Mouse (Mus musculus): ENCODE measurements at regions not wholly inside any gene's neighbourhood (a gene's known extent, or its start where the extent isn't known, plus 50 kb on each side); places are given as distances from the start of the nearest gene placed in this dataset.

DNA sequence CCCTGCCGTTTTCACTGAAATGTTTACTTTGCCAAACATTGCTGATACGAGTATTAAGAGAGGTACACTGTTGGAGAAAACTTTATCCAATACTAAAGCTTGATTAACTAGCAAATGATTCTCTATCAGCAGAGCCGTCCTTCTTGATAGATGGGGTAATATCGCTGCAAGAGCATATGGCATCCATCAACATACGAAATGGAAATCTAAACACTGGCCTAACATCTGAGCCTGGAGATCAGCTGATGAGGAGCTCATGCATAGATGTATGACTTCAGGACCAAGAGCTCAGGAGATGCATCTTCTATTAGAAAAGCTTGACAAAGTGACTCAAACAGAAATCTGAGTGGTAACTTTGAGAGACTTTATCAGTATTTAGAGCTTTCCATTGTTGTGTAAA is 666.5 kb downstream of the Defb40 start:
- no peak for DNase-seq (ENCODE audit: low spot score in 2 of 2)

DNA sequence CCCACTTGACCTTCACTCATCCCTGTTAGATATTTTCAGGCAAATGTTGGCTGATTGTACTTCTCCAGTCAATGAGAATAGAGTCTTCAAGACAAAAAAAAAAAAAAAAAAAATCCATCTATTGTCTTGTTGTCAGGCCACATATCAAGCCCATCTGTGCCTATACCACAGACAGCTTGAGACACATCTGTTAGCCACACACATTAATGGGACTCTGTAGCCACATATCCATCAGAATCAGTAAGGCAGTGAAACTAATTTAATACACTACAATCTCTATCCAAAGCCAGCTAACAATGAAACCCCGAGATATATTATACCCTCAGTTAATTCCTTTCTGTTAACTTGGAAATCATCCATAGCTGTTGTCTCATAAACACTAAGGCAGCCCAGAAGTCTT is 667.1 kb downstream of the Defb40 start:
- no peak for DNase-seq (ENCODE audit: low spot score in 2 of 2)

GRCm38 (mm10) chr8:18287536-18288237 is 690.4 kb downstream of the Defb40 start:
- no peak for DNase-seq (ENCODE audit: low spot score in 2 of 2)

DNA sequence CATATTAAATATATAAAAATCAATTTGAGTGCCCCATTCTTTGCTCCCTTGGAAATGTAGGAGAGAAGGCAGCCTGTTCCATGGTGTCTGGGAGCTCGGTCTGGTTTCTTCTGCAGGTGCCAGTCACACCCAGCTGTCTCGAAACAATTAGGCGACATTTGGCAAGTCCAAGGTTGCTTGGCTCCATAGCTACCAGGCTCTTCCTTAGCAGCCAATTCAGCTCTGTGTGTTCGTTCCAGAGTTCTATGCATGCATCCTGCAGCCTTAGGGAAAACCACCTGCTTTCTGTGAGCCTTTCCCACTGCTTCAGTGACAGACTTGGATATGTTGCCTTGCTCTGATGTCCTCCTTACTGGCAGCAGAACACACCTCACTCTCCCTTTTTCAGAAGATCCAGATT is 698.1 kb downstream of the Defb40 start:
- no peak for DNase-seq (ENCODE audit: low spot score in 2 of 2)

GRCm38 (mm10) chr8:18268301-18268700 is 709.8 kb downstream of the Defb40 start:
- peak in 1 of 2 experiments; percentile 16 for DNase-seq (ENCODE audit: low spot score in 2 of 2)

DNA sequence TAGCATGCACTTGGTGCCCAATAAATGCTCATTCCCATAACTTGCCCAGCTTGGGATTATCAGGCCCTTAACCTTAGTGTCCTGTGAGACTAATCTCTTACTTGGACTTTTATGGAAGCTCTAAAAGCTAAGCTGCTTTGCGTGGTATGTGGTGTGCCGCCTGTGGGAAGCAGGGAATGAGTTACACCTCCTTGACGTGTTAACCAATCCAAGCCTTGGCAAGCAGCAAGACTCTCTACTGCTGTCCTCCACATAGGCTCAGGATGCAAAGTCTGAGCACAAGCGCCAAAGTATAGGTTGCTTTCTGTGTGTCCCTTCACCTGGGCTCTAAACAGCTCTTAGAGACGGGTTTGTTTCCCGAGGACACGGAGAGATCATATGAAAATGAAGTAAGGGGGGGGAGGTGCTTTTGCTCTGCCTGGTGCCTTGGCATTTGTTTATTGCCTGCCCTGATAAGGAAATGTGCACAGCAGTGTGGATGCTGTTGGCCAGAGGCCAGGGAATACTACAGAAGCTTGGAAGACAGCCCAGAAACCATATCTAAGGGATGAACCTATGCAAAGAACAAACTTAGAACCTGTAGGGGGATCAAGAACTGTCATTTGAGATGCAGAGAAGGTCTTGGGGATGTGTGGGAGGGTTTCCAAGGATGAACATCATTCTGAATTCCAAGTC is 719.6 kb downstream of the Defb40 start:
- DNase-seq (ENCODE audit: low spot score in 2 of 2): no peak

- DNase-seq (ENCODE audit: low spot score in 2 of 2): no peak
These were observed 731.8 kb downstream of the Defb40 start for GRCm38 (mm10) chr8:18246299-18246698.

GRCm38 (mm10) chr8:18217599-18217998 is 760.5 kb downstream of the Defb40 start:
- DNase-seq (ENCODE audit: low spot score in 2 of 2): no peak

- no peak for DNase-seq (ENCODE audit: low spot score in 2 of 2)
These were observed 760.9 kb downstream of the Defb40 start for GRCm38 (mm10) chr8:18217192-18217591.

DNA sequence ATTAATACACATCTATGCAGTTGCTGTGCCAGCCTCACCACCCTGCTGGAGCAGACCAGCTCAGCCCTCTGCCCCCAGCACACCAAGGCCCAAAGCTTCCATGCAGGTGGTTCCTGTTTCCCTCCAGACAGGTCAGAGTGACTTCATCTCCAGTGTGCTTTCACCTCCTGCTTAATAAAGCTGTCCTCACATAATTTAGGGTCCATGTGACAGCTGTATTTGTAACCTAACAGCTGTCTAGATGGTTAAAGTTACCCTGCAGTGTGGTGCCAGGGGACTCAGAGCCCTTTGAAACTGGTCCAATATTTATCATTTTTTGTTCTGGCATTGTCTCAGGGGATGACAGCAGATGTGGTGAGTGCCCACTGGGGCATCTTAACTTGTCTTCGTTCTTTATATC is 761.5 kb downstream of the Defb40 start:
- no peak for DNase-seq (ENCODE audit: low spot score in 2 of 2)

DNA sequence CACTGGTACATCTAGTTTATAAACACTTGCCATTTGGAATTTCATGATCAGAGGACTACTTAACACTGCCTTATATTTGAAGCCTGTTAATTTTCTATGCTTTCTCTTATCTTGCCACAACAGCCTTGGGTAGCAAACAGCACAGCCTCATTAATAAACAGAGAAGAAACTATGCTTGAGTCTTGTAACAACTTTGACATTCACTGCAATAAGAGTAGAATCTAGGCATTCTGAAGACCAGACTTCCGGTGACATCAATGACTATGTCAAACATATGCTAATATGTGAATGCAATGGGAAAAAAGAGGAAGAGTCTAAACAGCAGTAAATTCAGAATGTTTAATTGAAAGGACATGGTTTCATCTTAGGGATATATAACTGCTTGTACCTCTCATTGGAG is 768.0 kb downstream of the Defb40 start:
- DNase-seq (ENCODE audit: low spot score in 2 of 2): no peak

GRCm38 (mm10) chr8:18208658-18209057 is 769.4 kb downstream of the Defb40 start:
- DNase-seq (ENCODE audit: low spot score in 2 of 2): no peak

- DNase-seq (ENCODE audit: low spot score in 2 of 2): no peak
These were observed 790.6 kb downstream of the Defb40 start for GRCm38 (mm10) chr8:18187486-18187885.

DNA sequence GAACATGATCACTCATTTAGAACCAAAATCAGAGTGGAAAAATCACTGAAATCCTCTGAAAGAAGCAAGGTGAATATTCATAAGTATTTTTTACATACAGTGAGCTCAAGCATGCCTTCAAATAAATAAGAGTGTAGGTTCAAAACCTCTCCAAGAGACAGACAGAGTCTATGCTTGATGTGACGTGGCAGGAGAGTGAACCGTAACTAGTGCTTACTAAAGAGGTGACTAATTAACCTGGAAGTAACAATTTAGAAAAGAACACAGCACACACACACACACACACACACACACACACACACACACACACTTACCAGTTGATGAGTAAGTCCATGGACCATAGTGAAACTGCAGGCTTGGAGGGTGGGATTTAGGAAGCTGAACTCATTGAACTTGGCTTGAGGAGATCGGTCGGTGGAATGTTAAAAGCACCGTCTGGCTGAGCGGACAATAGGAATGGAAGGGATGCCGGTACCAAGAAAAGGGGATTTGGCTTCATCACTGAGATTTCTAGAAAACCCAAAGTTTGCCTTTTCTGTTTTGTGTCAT is 802.4 kb downstream of the Defb40 start:
- DNase-seq (ENCODE audit: low spot score in 2 of 2): no peak

DNA sequence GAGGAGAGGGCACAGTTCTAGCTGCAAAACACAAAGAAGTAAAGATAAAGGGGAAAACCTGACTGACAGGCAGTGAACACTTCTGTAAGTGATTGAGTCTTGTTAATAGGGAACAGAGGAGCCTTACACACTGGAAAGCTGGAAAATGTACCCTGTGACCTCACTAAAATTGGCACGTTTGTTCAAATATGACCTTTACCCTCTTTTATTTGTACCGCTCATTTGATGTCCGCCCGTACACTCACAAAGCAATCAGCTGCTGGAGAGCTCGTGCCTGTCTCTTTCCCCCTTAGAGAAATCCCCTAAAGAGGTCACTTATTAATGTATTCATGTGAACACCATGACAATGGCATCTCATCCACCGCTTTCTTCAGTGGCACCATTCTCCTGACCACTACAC is 819.4 kb downstream of the Defb40 start:
- DNase-seq (ENCODE audit: low spot score in 2 of 2): no peak

DNA sequence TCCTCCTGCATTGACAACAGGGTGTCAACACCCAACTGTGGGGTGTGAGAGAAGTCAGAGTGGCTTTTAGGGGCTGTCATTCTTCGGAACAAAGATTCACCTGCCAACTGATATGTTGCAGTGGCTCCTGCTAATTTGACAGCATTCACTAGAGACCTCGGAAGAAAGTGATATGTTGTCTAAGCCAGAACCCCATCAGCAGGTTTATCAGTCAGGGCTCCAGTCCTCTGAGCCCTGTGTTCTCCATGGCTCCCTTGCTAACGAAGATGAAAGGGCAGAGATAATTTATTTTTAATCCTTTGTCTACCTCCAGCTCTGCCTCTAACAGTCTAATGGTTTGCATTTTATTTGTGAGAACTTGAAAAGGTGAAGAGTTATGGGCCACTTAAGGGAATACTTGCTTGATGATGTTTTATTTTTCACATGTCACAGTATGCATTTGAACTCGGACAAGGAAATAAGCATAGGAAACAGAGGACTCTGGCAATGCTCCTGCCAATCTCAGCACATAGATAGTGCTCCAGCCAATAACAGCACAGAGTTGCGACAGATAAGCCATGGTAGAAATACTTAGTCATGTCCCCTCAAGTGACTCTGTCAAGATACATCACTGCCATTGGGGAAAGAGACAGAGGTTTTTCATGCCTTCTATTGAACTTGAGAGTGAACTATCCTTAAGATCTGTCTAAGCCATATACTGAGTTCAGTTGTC is 862.6 kb downstream of the Defb40 start:
- DNase-seq (ENCODE audit: low spot score in 2 of 2): no peak

DNA sequence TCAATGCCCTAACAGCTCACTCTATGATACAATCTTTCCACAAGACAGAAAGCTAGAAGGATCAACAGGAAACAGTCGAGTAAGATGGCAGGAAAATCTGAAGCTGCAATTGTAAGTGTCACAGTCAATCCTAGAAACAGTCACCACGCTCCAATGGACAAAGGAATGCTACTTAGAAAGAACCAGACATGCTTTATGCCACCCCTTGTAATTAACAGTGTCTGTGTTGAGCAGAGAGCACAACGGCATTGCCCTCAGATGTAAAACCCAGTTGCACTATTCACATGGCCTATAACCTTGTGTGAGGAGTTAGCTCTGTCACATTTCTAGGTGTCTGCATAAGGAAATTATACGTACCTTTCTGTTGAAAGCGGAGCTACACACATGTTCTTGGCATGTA is 864.8 kb downstream of the Defb40 start:
- no peak for DNase-seq (ENCODE audit: low spot score in 2 of 2)

DNA sequence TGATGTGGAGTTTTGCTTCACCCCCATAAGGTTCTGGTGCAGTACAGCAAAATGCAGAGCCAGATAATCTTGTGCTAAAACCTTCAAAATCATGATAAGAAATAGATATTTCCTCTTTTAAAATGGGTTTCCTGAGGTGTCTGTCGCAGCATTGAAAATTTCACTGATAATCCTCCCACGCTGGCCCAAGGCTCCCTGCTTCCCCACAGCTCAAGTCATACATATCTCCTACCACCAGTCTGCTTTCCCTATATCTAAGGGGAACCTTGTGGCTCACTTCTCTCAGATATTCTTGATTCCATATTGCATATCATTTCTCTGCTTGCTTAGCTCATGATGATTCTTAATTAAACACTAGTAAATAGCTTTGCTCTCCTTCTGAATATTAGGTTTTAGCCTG is 868.6 kb downstream of the Defb40 start:
- no peak for DNase-seq (ENCODE audit: low spot score in 2 of 2)

DNA sequence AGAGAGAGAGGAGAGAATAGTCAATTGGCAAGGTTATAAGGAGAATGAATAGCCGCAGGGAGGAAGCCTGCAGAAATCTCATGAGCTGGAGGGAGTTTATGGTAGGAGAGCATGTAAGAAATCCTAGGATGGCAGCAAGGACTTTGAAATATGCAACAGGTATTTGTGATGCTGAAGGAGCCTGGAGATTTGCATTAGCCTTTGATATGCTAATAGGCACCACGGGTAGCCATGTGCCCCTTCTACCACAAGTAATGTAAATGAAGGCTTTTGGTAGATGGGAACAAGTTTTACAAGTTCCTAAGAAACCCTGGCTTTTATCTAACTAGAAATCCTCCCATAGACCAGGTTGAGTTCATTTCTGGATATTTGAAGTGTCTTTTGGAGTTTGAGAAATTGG is 871.2 kb downstream of the Defb40 start:
- DNase-seq (ENCODE audit: low spot score in 2 of 2): no peak

GRCm38 (mm10) chr8:18065456-18065855 is 912.6 kb downstream of the Defb40 start:
- DNase-seq (ENCODE audit: low spot score in 2 of 2): no peak

DNA sequence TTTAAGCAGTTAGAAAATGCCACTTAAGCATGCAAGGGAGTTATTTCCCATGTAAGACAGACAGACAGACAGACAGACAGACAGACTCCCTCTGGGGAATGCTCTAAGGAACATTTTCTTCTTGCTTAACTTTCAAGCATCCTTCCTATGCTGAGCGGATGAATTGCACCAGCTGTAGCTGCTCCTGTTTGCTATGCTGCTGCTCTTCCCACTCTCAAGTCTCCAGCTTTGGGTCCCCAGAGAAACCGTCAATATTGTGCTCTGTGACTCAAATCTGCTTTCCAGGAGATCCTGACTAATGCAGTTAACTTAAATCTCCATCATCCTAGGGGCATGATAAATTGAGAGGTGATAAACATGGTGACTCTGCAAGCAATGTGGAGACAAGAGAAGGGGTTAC is 918.5 kb downstream of the Defb40 start:
- DNase-seq (ENCODE audit: low spot score in 2 of 2): no peak

DNA sequence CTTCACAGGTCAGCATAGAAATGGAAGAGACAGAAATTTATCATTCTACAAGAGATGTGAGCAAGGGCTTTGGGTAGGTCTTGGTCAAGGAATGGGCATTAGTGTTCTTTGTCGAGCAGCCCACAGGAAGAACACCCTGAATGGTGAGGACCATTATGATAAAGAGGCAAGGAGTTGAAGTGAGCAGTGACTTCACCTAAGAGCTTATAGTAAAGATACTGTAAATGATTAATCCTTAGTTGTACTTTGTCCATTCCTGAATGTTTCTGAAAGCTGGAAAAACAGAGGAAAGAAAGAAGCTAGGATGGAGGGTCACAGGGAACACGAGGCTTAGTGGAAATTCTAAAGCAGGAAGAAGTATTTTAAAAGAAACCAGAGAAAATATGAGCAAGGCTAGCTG is 956.9 kb downstream of the Defb40 start:
- no peak for DNase-seq (ENCODE audit: low spot score in 2 of 2)

- no peak for DNase-seq (ENCODE audit: low spot score in 2 of 2)
These were observed 970.5 kb downstream of the Defb40 start for GRCm38 (mm10) chr8:18007567-18007966.

Measured in frontal cortex, postnatal 10 days (tissue).